Mouse (Mus musculus) right cerebral cortex, adult 18-20 months (tissue): ENCODE data around the gene Erp44.

Source experiments
- DNase-seq: peaks from one replicate; pipeline ENCODE4 v3.0.0; 2022; ENCODE audit warnings: mixed read lengths

Gene Erp44

GRCm38 (mm10) chr4:48279498-48280134, at the start of gene Erp44, which contains the start of gene Invs:
Erp44 (minus strand) TSS chr4:48279558.
Invs (plus strand) TSS chr4:48279760.
- DNase-seq, result peak; percentile 98

GRCm38 (mm10) chr4:48328042-48328441, 48.7 kb upstream of the Erp44 start:
- no peak for DNase-seq

- DNase-seq, result no peak
Measured at GRCm38 (mm10) chr4:48327192-48327591, 47.8 kb upstream of the Erp44 start.

GRCm38 (mm10) chr4:48322095-48322494, 42.7 kb upstream of the Erp44 start:
- no peak for DNase-seq

- DNase-seq, result no peak
Measured at GRCm38 (mm10) chr4:48321276-48321675, 41.9 kb upstream of the Erp44 start.

GRCm38 (mm10) chr4:48316036-48316435, 36.7 kb upstream of the Erp44 start:
- DNase-seq, result no peak

- no peak for DNase-seq
Measured at GRCm38 (mm10) chr4:48314814-48315213, 35.5 kb upstream of the Erp44 start.

GRCm38 (mm10) chr4:48287086-48287757, 7.9 kb upstream of the Erp44 start:
- peak; percentile 15 for DNase-seq

GRCm38 (mm10) chr4:48281121-48281520, 1.8 kb upstream of the Erp44 start:
- no peak for DNase-seq

- peak; percentile 8 for DNase-seq
Measured at GRCm38 (mm10) chr4:48278757-48279497, 431 bp downstream of the Erp44 start.

- no peak for DNase-seq
Measured at GRCm38 (mm10) chr4:48277011-48277410, 2.3 kb downstream of the Erp44 start.

GRCm38 (mm10) chr4:48275736-48276135, 3.6 kb downstream of the Erp44 start:
- DNase-seq, result no peak

- no peak for DNase-seq
Measured at GRCm38 (mm10) chr4:48273119-48273829, 6.1 kb downstream of the Erp44 start.

GRCm38 (mm10) chr4:48271838-48272237, 7.5 kb downstream of the Erp44 start:
- DNase-seq, result no peak

- DNase-seq, result no peak
Measured at GRCm38 (mm10) chr4:48270532-48270931, 8.8 kb downstream of the Erp44 start.

- no peak for DNase-seq
Measured at GRCm38 (mm10) chr4:48268127-48268526, 11.2 kb downstream of the Erp44 start.

GRCm38 (mm10) chr4:48267683-48268082, 11.7 kb downstream of the Erp44 start:
- no peak for DNase-seq

GRCm38 (mm10) chr4:48258045-48258444, 21.3 kb downstream of the Erp44 start:
- no peak for DNase-seq

- no peak for DNase-seq
Measured at GRCm38 (mm10) chr4:48253266-48253665, 26.1 kb downstream of the Erp44 start.

- no peak for DNase-seq
Measured at GRCm38 (mm10) chr4:48244280-48244679, 35.1 kb downstream of the Erp44 start.

- DNase-seq, result no peak
Measured at GRCm38 (mm10) chr4:48243737-48244136, 35.6 kb downstream of the Erp44 start.

GRCm38 (mm10) chr4:48242482-48242881, 36.9 kb downstream of the Erp44 start:
- DNase-seq, result no peak

- peak; percentile 24 for DNase-seq
Measured at GRCm38 (mm10) chr4:48239046-48239445, 40.3 kb downstream of the Erp44 start.
